Mouse (Mus musculus) T-helper 1 cell (primary cell): ENCODE measurements around the gene Ypel4.

ENCODE experiments used
- in situ Hi-C: fragments of 300-600 bp; cut with MboI, MseI; formaldehyde crosslinking; loops from one replicate; pipeline ENCODE4 v1.15.1; 2025; ENCODE audit warnings: high pct_unique_total_duplicates

Gene Ypel4

DNA sequence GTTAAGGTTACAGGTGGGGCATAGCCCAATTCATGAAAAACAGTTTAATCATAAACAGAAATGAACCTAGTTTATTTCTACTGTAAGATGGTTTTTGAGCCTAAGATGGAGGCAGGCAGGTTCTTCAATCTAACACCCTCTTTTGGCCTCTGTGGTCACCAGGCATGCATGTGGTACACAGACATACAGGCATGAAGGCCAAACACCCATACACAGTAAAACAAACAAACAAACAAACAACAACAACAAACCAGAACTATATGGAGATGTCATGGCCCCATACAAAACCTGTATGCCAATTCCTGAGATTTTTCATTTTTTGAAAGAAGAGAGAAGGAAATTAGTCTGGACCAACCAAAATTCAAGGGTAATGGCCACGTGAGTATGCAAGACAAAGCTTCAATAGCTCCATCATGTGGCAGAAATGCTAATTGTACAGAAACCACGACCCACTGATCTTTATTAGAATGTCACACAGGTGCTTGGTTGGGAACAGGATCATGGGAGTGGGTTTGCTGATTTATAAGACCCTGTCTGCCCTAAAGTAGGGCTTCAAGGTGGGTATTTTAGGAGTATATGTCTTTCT lies 24.8 kb downstream of the Ypel4 start:
- in situ Hi-C loops, result no loop called here

- in situ Hi-C loops, result no loop called here
Observed at GRCm38 (mm10) chr2:84760777-84761176, 26.9 kb downstream of the Ypel4 start.

DNA sequence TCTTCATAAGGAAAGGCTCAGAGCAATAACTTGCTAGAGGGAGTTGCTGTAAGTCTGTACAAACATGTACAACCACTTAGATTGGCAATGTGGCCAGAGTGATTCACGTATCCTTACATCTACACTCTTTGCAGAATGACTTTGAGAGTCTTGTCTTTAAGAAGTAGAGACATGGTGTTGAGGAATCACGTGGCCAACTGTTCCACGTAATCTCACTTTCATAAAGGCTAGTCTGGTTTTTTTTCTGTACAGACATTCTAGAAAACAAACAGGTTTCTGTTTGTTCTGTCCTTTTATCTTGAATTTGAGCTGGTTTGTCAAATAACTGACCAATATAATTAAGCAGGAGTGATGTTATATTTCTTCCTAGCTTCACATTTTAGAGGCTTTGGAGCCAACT lies 27.5 kb downstream of the Ypel4 start:
- in situ Hi-C loops, result no loop called here

DNA sequence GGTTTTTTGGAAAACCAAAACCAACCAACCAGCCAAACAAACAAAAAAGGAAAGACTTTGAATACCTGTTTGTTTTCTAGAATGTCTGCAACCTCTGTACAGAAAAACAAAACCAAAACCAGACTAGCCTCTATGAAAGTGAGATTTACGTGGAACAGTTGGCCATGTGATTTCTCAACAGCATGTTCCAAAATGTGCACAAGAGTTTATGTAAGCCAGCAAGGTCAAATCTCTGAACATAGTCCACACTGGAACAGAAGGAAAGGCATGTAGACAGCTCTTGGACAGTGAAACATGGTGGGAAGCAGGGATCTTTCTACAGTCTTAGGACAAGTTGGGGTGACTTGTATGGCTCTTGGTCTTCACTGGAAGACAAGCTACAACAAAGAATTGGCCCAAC lies 28.0 kb downstream of the Ypel4 start:
- in situ Hi-C loops, result no loop called here

DNA sequence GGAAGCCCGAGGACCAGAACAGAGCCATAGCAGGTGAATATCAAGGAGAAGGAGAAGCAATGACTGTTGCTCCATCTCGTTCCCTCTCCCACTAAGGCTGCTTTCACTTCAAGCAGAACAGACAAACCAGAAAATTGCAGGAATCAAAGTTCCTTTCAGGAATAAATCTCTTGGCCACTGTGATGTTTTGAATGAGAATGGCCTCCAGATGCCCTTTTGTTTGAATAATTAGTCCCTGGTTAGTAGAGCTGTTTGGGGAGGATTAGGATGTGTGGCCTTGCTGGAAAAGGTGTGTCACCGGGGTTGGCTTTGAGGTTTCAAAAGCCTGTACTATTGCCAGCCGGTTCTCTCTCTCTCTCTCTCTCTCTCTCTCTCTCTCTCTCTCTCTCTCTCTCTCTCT lies 28.4 kb downstream of the Ypel4 start:
- in situ Hi-C loops, result no loop called here

GRCm38 (mm10) chr2:84762818-84763217 lies 29.0 kb downstream of the Ypel4 start:
- in situ Hi-C loops, result no loop called here

DNA sequence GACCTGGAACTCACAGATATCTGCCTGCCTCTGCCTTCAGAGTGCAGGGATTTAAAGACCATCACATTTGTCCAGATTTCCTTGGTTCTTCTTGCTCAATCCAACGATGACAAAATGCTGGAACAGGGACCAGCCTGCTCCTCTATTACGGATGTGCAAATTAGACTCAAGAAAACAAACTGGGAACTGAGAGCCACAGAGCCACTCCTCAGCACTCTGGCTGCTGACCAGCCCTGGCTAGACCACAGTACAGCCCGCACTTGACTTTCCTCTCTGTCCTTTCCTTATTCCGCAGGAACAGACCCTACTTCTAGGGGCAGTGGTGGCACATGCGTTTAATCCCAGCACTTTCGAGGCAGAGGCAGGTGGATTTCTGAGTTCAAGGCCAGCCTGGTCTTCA lies 36.6 kb downstream of the Ypel4 start:
- in situ Hi-C loops, result no loop called here

- in situ Hi-C loops, result no loop called here
Observed at GRCm38 (mm10) chr2:84772454-84772853, 38.6 kb downstream of the Ypel4 start.

DNA sequence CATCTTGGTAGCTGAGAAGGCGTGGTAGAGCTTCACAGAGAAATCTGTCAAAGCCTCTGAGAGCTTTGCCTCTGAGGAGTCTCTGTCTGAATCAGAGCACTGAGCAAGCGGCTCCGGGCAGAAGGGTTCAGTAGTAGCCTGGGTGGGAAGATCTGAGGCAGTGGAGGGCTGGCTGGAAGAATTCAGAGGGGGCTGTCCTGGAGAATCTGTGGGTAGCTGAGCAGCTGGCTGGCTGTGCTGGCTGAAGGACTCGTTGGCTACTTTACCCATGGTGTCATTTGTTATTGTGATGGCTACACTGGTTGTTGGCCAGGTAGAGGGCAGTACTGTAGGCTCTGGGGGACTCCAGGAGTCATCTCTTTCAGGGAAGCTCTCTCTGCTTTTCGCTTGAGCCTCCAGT lies 39.3 kb downstream of the Ypel4 start:
- in situ Hi-C loops, result no loop called here

- in situ Hi-C loops, result no loop called here
Observed at GRCm38 (mm10) chr2:84774751-84775150, 40.9 kb downstream of the Ypel4 start.

DNA sequence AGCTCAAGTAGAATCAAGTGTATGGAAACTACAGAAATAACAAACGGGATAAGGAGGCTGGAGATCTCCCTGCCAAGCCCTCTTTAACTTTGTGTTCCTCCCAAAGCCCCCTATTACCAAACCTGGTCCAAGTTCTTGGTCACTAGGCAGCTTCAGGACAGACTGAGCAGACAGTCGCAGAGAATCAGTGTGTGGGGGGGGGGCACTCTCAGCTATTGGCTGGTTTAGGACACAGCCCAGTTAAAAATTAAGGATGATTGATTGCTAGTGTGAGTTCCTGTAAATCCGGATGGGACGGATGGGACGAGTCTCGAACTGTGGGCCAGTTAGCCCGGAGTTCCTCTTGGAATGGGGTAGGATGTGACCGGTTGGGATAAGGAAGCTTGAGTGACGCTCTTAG lies 41.4 kb downstream of the Ypel4 start, which contains the start of gene Serping1:
Serping1 (minus strand) TSS at position 204 of the 400 bp plus-strand sequence.
- in situ Hi-C loops, result no loop called here

GRCm38 (mm10) chr2:84775665-84776064 lies 41.8 kb downstream of the Ypel4 start:
- in situ Hi-C loops, result no loop called here

GRCm38 (mm10) chr2:84777706-84778105 lies 43.8 kb downstream of the Ypel4 start:
- in situ Hi-C loops, result no loop called here

DNA sequence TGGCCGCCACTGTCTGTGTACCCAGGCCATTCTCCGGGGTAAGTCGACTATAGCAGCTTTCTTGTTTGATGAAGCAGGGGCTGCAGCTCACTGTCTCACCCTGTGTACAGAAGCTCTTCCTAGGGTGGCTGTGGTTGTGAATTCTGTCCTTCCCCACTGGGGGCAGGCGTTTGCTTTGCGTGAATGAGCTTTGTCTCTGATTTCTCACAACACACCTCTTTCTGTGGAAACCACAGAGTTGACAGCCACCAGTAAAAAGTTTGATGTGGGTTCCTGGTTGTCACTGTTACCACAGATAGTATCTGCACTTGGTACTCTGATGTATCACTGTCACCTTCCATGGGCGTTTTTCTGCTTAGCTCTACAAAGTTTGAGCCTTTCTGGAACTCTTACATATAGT lies 45.4 kb downstream of the Ypel4 start:
- in situ Hi-C loops, result no loop called here

DNA sequence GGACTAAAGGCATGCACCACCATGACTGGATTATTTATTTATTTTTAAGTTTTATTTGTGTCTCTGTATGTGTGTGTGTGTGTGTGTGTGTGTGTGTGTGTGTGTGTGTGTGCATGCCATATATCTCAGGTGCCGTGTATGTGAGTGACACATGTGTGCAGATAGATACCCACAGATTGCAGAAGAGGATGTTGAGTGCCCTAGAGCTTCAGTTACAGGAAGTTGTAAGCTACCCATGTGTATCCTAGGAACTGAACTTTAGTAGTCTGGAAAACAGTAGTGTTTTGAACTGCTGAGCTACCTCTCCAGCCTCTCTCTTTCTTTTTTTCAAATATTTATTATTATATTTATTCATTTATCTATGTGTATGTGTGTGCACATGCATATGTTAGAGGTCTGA lies 49.5 kb downstream of the Ypel4 start:
- in situ Hi-C loops, result no loop called here

- in situ Hi-C loops, result no loop called here
Observed at GRCm38 (mm10) chr2:84783840-84784566, 50.1 kb downstream of the Ypel4 start.
